Mouse (Mus musculus) hindbrain, embryonic 14.5 days (tissue): Measurements from ENCODE around the gene Uvrag. TPM values are rescaled to one million over a fixed set of nuclear protein-coding genes. Genes with fewer than 3 reads are reported as not detected.

Experiments used
- ATAC-seq: fragments of 200-750 bp; cut with Nextera tagmentation; 2 replicates; pipeline ENCODE4 v1.8.0; 2017; ENCODE audit warnings: moderate number of reproducible peaks, mild to moderate bottlenecking, moderate TSS enrichment, moderate library complexity; ENCODE audit not compliant: low FRiP score
- DNase-seq: peaks from one replicate; pipeline ENCODE4 v3.0.0-alpha.2; 2015; ENCODE audit warnings: low spot score
- H3K27ac ChIP-seq: fragments of 300-500 bp; sonication (generic); 2 replicates; pipeline ENCODE4 v1.5.1; 2014; ENCODE audit warnings: mild to moderate bottlenecking, moderate library complexity
- H3K27me3 ChIP-seq: fragments of 300-500 bp; sonication (generic); 2 replicates; pipeline ENCODE4 v1.6.1; 2014; ENCODE audit warnings: mild to moderate bottlenecking, low read length, mixed read lengths; ENCODE audit not compliant: control insufficient read depth, insufficient read depth
- H3K36me3 ChIP-seq: fragments of 300-500 bp; sonication (generic); replicated peaks from 2 replicates; pipeline ENCODE4 v1.6.1; 2014; ENCODE audit not compliant: control insufficient read depth, insufficient read depth
- H3K4me1 ChIP-seq: fragments of 300-500 bp; sonication (generic); replicated peaks from 2 replicates; pipeline ENCODE4 v1.6.1; 2014; ENCODE audit warnings: antibody characterized with exemption, low read length, mixed read lengths; ENCODE audit not compliant: control insufficient read depth, insufficient read depth
- H3K4me2 ChIP-seq: fragments of 300-500 bp; sonication (generic); replicated peaks from 2 replicates; pipeline ENCODE4 v1.6.1; 2014; ENCODE audit warnings: mild to moderate bottlenecking, moderate library complexity
- H3K4me3 ChIP-seq: fragments of 300-500 bp; sonication (generic); replicated peaks from 2 replicates; pipeline ENCODE4 v1.5.1; 2014; ENCODE audit warnings: mild to moderate bottlenecking, low read length
- H3K9ac ChIP-seq: fragments of 300-500 bp; sonication (generic); 2 replicates; pipeline ENCODE4 v1.6.1; 2014
- H3K9me3 ChIP-seq: fragments of 300-500 bp; sonication (generic); 2 replicates; pipeline ENCODE4 v1.6.1; 2016; ENCODE audit warnings: low read length; ENCODE audit not compliant: control insufficient read depth
- WGBS: fragments of 180-500 bp; shearing (Covaris S2); extraction: QIAGEN DNeasy Blood & Tissue Kit; methylation state at CpG from one replicate; pipeline ENCODE4 v1.1.7; 2014; 5-methylcytosine and 5-hydroxymethylcytosine counted together
- polyA plus RNA-seq: library from polyadenylated mRNA; unstranded; fragments of >200 nt; fragmentation: Nextera tagmentation; extraction: Ambion mirVana; gene quantifications from 2 replicates; pipeline ENCODE4 v1.2.1, GENCODE M21; 2014

Gene Uvrag
- polyA plus RNA-seq, 1 experiment from 2014 or later: 18.0 TPM

DNA sequence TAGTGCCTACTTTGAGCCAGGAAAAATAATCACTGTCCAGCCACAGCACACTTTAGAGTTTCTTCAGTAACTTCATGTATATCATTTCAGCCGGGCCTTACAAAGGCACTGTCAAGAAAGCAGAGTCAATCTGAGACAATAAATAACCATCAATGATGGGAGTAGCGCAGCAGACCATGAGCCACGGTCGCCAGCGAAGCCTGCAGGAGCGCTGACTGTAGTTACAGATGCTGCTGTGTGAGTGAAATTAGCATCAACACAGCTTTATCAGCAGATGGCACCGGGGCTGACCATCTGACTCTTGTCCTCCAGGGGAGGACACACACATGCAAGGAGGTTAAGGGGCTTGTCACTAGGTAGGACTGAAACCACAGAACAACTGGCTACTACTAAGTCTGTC lies 251.7 kb downstream of the Uvrag start:
- Histone ChIP-seq H3K4me3 (no peak overlapping the region), H3K4me2 (0 out of 2 replicates have a peak overlapping the region, but pooled peaks have one; percentile 2), H3K9ac (no peak overlapping the region), H3K27me3 (no peaks in the 10 kb centered on the region), H3K4me1 (peaks cover 32% of the 10 kb centered on the region), H3K9me3 (no peaks in the 10 kb centered on the region), H3K36me3 (no peaks in the 10 kb centered on the region), H3K27ac (peak overlapping the region; percentile 69)
- DNase-seq (no peak), ATAC-seq (peak; percentile 52)
- 24% methylated on average over 7 of the region's 7 CpGs for WGBS

DNA sequence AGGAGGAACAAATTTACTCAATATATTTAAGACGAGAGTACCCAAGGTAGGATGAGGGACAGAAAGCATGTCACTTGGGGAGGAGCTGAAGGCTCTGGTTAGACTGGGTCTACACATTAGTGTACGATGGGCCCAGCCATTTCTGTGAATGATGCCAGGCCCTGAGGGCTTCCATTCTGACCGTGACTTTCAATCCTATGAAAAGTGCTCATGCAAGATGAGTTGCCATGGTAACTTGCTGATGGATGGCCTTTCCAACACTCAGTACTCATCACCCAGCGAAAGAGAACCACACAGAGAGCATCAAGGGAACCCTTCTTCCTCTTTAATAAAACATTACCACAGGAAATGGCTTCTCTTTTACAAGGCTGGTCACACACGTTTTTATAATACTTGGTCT lies 252.1 kb downstream of the Uvrag start:
- DNase-seq (peak; percentile 61), ATAC-seq (peak; percentile 62)
- Histone ChIP-seq H3K27me3 (no peaks in the 10 kb centered on the region), H3K36me3 (no peaks in the 10 kb centered on the region), H3K4me2 (0 out of 2 replicates have a peak overlapping the region, but pooled peaks have one; percentile 2), H3K9me3 (no peaks in the 10 kb centered on the region), H3K9ac (no peak overlapping the region), H3K4me3 (no peak overlapping the region), H3K27ac (peak overlapping the region; percentile 69), H3K4me1 (peaks cover 32% of the 10 kb centered on the region)
- WGBS: 26% methylated on average over 5 of the region's 5 CpGs

DNA sequence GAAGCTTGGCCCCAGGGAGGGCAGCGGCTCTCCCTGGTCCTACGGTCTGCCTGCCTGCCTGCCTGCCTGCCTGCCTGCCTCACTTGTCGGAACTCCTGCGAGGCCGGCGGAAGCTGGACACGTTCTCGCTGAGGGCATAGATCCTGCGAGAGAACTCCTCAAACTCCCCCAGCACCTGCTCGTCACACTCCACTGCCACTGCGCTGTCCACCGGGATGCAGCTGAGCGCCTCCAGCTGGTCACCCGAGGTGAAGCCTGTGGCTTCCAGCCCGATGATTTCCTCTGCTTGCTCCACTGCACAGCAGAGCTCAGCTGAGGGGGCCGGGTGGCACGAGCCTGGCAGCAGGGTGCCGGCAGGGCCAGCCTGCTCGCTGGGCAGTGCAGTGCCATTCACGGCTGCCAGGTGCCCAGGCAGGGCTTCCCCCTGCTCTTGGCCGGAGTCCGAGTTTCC lies 253.1 kb downstream of the Uvrag start:
- no peak overlapping the region for H3K4me3 ChIP-seq
- H3K9ac ChIP-seq: no peak overlapping the region
- WGBS: 28% methylated on average over 22 of the region's 22 CpGs

DNA sequence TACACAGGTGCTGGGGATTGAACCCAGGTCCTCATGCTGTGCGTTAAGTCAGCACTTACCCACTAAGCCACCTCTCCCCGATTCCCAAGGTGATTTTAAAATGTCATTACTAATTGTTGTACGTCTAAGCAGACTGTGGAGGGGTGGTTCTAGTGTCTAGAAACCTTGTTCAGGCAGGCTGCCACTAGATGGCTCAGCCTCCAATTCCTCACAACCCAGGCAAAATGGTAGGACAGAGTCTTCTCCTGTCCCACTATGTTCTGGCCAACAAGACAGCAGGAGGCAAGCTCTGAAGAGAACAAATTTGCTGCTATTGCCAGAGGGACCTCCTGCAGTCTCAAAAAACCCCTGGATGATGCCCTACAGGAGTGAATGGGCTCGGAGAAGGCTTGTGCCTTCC lies 259.1 kb downstream of the Uvrag start:
- no peaks in the 10 kb centered on the region for H3K27me3 ChIP-seq
- H3K27ac ChIP-seq: no peak overlapping the region
- ATAC-seq (no peak), DNase-seq (no peak)
- no peaks in the 10 kb centered on the region for H3K9me3 ChIP-seq
- 70% methylated on average over 4 of the region's 4 CpGs for WGBS
- H3K9ac ChIP-seq: no peak overlapping the region
- H3K4me3 ChIP-seq: no peak overlapping the region
- H3K4me1 ChIP-seq: 0 out of 2 replicates have a peak, but pooled peaks cover 4% of the 10 kb centered on the region
- no peaks in the 10 kb centered on the region for H3K36me3 ChIP-seq
- no peak overlapping the region for H3K4me2 ChIP-seq

More for the DNA sequence above, 253.1 kb downstream of the Uvrag start:
- Histone ChIP-seq H3K27ac (peak overlapping the region; percentile 69; the same call in 1 of the 2 replicates), H3K9me3 (no peaks in the 10 kb centered on the region), H3K4me2 (no peak overlapping the region), H3K4me1 (peaks cover 32% of the 10 kb centered on the region), H3K27me3 (no peaks in the 10 kb centered on the region), H3K36me3 (no peaks in the 10 kb centered on the region)
- ATAC-seq (peak; percentile 49), DNase-seq (no peak)

DNA sequence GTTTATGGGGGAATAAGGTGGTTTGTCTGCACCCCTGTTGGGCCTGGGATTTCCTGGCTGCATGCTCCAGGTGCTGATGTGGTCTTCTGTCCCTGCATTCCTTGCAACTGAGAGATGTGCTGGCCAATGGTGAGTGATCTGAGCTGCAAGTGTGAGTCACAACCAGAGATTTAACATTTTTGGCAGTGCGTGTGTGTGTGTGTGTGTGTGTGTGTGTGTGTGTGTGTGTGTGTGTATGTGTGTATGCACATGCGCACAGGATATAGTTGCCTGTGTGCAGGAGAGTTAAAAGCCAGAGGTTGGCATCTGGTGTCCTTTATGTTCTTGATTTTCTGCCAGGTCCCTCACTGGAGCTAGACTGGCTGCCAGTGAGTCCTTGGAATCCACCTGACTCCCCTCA lies 261.8 kb downstream of the Uvrag start:
- H3K27ac ChIP-seq: no peak overlapping the region
- H3K36me3 ChIP-seq: no peaks in the 10 kb centered on the region

DNA sequence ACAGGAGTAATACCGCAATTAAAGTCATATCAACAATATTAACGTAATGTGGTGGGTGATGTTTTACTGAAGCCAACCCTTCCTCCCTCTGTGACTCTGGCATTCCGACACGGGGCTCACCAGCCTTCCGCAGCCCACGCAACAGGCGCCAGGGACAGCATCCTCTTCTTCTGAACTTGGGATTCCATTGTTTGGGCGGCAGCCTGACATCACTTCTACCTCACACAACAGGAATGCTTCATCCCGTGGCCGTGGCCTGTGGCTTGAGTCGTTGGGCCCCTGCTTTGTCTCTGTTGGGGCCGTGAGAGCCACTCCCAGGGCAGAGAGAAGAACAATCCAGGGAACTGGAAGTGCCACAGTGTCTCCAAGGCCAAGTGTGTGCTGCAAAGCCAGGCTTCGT lies 264.8 kb downstream of the Uvrag start:
- 30% methylated on average over 13 of the region's 13 CpGs for WGBS
- Histone ChIP-seq H3K36me3 (no peaks in the 10 kb centered on the region), H3K27me3 (no peaks in the 10 kb centered on the region), H3K9ac (no peak overlapping the region), H3K4me1 (peaks cover 9% of the 10 kb centered on the region; the same call in 1 of the 2 replicates), H3K27ac (no peak overlapping the region), H3K9me3 (no peaks in the 10 kb centered on the region), H3K4me3 (no peak overlapping the region), H3K4me2 (0 out of 2 replicates have a peak overlapping the region, but pooled peaks have one; percentile 12)
- no peak for DNase-seq
- ATAC-seq: no peak

More for the DNA sequence above, 261.8 kb downstream of the Uvrag start:
- WGBS: 88% methylated on average over 2 of the region's 2 CpGs
- no peak overlapping the region for H3K4me2 ChIP-seq
- DNase-seq: no peak
- H3K9ac ChIP-seq: no peak overlapping the region
- no peaks in the 10 kb centered on the region for H3K9me3 ChIP-seq
- no peak for ATAC-seq
- H3K4me3 ChIP-seq: no peak overlapping the region
- no peaks in the 10 kb centered on the region for H3K27me3 ChIP-seq
- peaks cover 9% of the 10 kb centered on the region; the same call in 1 of the 2 replicates for H3K4me1 ChIP-seq

DNA sequence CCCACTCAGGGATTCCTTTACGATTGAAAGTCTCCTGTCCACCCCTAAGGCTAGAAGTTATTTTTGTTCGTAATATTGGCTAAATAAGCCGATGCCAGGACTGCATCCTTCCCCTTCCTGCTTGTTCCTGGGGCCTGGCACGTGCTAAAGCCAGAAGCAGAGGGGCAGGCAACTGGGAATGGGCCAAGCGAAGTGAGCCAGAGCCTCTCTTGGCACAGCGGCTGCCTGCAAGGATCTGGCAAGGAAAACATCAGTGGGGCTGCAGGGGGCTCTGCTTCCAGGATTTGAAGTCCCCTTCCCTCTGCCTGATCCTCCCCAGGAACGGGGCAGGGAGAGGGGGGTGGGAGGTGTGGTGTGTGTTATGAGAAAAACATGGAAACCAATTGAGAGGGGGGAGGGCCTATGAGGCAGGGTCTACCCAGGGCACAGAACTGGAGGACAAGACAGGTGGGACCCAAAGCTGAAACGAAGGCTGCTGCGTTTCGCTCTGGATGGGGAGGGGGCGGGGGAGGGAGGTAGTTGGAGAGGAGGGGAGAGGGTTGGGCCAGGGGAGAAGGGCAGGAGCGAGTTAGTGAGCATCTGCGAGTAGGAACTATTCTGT lies 265.5 kb downstream of the Uvrag start:
- H3K4me1 ChIP-seq: peaks cover 13% of the 10 kb centered on the region; the same call in 1 of the 2 replicates
- no peak overlapping the region for H3K27ac ChIP-seq
- H3K27me3 ChIP-seq: no peaks in the 10 kb centered on the region
- 26% methylated on average over 13 of the region's 13 CpGs for WGBS
- no peak overlapping the region for H3K4me2 ChIP-seq
- H3K36me3 ChIP-seq: no peaks in the 10 kb centered on the region
- no peaks in the 10 kb centered on the region for H3K9me3 ChIP-seq
- ATAC-seq (peak; percentile 39; the same call in 1 of the 2 replicates), DNase-seq (no peak)
- no peak overlapping the region for H3K9ac ChIP-seq
- H3K4me3 ChIP-seq: no peak overlapping the region

DNA sequence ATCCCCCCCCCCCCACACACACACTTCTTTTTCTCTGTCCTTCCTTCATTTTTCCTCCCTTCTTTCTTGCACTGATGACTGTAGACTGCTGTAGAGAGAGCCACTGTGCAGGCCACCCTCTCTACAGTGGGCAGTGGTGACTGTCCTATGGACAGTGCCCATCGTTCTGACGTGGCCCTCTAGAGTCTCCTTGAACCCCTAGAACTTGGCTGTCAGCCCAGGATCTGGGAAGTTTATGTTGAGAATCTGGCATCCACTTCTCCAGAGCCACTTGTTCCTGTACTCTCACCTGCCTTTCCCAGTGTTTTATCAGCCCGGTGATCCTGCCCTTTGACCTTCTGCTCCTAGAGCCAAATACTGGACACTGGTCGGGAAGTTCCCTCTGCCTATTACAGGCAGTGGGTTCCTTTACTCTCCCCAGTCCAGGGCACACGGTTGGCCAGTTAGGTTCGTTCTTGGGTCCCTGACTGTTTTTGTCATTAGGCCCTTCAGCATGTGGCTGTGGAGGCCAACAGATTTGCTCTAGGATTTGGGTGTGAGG lies 266.5 kb downstream of the Uvrag start:
- Histone ChIP-seq H3K27ac (no peak overlapping the region), H3K4me3 (no peak overlapping the region), H3K36me3 (no peaks in the 10 kb centered on the region), H3K9ac (no peak overlapping the region), H3K4me2 (no peak overlapping the region), H3K9me3 (no peaks in the 10 kb centered on the region), H3K4me1 (peaks cover 13% of the 10 kb centered on the region; the same call in 1 of the 2 replicates), H3K27me3 (no peaks in the 10 kb centered on the region)
- DNase-seq: no peak
- WGBS: 61% methylated on average over 6 of the region's 6 CpGs
- ATAC-seq: no peak

DNA sequence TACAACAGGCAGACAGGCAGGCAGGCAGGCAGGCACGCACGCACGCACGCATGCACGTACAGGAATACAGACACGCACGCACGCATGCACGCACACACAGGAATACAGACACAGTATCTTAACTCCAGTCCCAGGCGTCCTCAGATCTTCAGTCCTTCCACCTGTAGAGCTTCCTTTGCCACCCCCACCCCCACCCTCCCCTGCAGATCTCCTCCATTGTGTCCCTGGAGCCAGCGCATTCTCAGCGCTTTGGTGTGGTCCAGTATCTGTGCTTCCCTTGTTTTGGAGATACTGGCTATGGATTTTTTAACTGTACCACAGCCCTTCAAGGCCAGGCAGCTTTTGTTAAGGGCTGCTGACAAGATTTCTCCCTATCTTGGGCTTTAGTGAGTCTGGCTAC lies 267.6 kb downstream of the Uvrag start:
- H3K9me3 ChIP-seq: no peaks in the 10 kb centered on the region
- no peaks in the 10 kb centered on the region for H3K36me3 ChIP-seq
- H3K4me2 ChIP-seq: no peak overlapping the region
- H3K27ac ChIP-seq: no peak overlapping the region
- peaks cover 13% of the 10 kb centered on the region; the same call in 1 of the 2 replicates for H3K4me1 ChIP-seq
- no peaks in the 10 kb centered on the region for H3K27me3 ChIP-seq
- H3K9ac ChIP-seq: no peak overlapping the region
- 79% methylated on average over 12 of the region's 12 CpGs for WGBS
- no peak for ATAC-seq
- DNase-seq: no peak
- H3K4me3 ChIP-seq: no peak overlapping the region
